Mouse (Mus musculus) lung, embryonic 16.5 days (tissue): ENCODE data around the gene Tcte2. TPM values are rescaled to one million over a fixed set of nuclear protein-coding genes. Genes with fewer than 3 reads are reported as not detected.

ENCODE experiments used
- ATAC-seq: fragments of 200-750 bp; cut with Nextera tagmentation; 2 replicates; pipeline ENCODE4 v1.8.0; 2017; ENCODE audit warnings: low read depth, mild to moderate bottlenecking, moderate library complexity
- H3K27ac ChIP-seq: fragments of 300-500 bp; sonication (generic); 2 replicates; pipeline ENCODE4 v1.5.1; 2014; ENCODE audit warnings: mild to moderate bottlenecking, control low read depth, low read length
- H3K27me3 ChIP-seq: fragments of 300-500 bp; sonication (generic); 2 replicates; pipeline ENCODE4 v1.6.1; 2014; ENCODE audit warnings: low read depth, low read length, mixed read lengths; ENCODE audit not compliant: control insufficient read depth, insufficient read depth
- H3K36me3 ChIP-seq: fragments of 300-500 bp; sonication (generic); 2 replicates; pipeline ENCODE4 v1.6.1; 2014; ENCODE audit warnings: low read length; ENCODE audit not compliant: control insufficient read depth, insufficient read depth
- H3K4me1 ChIP-seq: fragments of 300-500 bp; sonication (generic); replicated peaks from 2 replicates; pipeline ENCODE4 v1.6.1; 2014; ENCODE audit warnings: low read length, mixed read lengths; ENCODE audit not compliant: control insufficient read depth, insufficient read depth
- H3K4me2 ChIP-seq: fragments of 300-500 bp; sonication (generic); 2 replicates; pipeline ENCODE4 v1.6.1; 2014; ENCODE audit warnings: low read depth, low read length, control low read depth
- H3K4me3 ChIP-seq: fragments of 300-500 bp; sonication (generic); 2 replicates; pipeline ENCODE4 v1.5.1; 2014; ENCODE audit warnings: mild to moderate bottlenecking, low read length, control low read depth
- H3K9ac ChIP-seq: fragments of 300-500 bp; sonication (generic); 2 replicates; pipeline ENCODE4 v1.6.1; 2014; ENCODE audit warnings: low read length, control low read depth
- H3K9me3 ChIP-seq: fragments of 300-500 bp; sonication (generic); 2 replicates; pipeline ENCODE4 v1.6.1; 2016; ENCODE audit warnings: low read length; ENCODE audit not compliant: control insufficient read depth
- WGBS: fragments of 180-500 bp; shearing (Covaris S2); extraction: QIAGEN DNeasy Blood & Tissue Kit; methylation state at CpG from one replicate; pipeline ENCODE4 v1.1.7; 2014; 5-methylcytosine and 5-hydroxymethylcytosine counted together
- polyA plus RNA-seq: library from polyadenylated mRNA; unstranded; fragments of >200 nt; fragmentation: Nextera tagmentation; extraction: Ambion mirVana; gene quantifications from 2 replicates; pipeline ENCODE4 v1.2.1, GENCODE M21; 2015

The Tcte2 gene
- polyA plus RNA-seq, 1 experiment from 2014 or later, result 4.8 TPM

GRCm38 (mm10) chr17:13742334-13742733 lies 19.3 kb downstream of the Tcte2 start:
- no peak for ATAC-seq
- Histone ChIP-seq H3K4me1 (peaks cover 56% of the 10 kb centered on the region), H3K36me3 (no peaks in the 10 kb centered on the region), H3K9me3 (no peaks in the 10 kb centered on the region), H3K4me3 (no peak overlapping the region), H3K27me3 (no peaks in the 10 kb centered on the region), H3K27ac (peak overlapping the region; percentile 42), H3K9ac (no peak overlapping the region), H3K4me2 (no peak overlapping the region)
- 17% methylated on average over 2 of the region's 2 CpGs for WGBS

DNA sequence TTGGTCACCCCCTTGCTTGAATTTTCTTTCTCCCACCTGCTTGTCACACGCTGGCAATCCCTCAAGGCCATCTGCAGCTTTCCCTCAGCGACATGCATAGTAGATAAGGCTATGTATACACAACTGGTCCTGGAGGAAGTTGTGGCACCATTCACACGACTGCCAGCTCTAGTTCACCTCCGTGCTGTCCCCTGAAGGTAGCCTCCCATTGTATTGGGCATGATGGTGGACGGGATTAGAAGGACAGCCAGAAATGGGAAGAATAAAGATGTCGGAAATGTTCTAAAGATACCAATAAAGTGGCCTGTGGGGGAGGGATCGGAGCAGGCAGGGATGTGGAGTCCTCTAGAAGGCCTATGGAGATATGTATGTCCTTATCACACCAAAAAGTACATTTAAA lies 20.0 kb downstream of the Tcte2 start:
- H3K4me3 ChIP-seq, result no peak overlapping the region
- H3K27me3 ChIP-seq, result no peaks in the 10 kb centered on the region
- peak overlapping the region; percentile 42; the same call in 1 of the 2 replicates for H3K27ac ChIP-seq
- ATAC-seq, result no peak
- H3K4me2 ChIP-seq, result no peak overlapping the region
- H3K4me1 ChIP-seq, result peaks cover 56% of the 10 kb centered on the region
- 47% methylated on average over 7 of the region's 7 CpGs for WGBS
- no peaks in the 10 kb centered on the region for H3K9me3 ChIP-seq
- no peak overlapping the region for H3K9ac ChIP-seq
- no peaks in the 10 kb centered on the region for H3K36me3 ChIP-seq

- 24% methylated on average over 2 of the region's 2 CpGs for WGBS
- no peaks in the 10 kb centered on the region for H3K9me3 ChIP-seq
- H3K4me3 ChIP-seq, result no peak overlapping the region
- H3K4me2 ChIP-seq, result no peak overlapping the region
- H3K9ac ChIP-seq, result no peak overlapping the region
- H3K4me1 ChIP-seq, result peaks cover 64% of the 10 kb centered on the region
- ATAC-seq, result no peak
- H3K27me3 ChIP-seq, result no peaks in the 10 kb centered on the region
- H3K27ac ChIP-seq, result peak overlapping the region; percentile 13
- H3K36me3 ChIP-seq, result no peaks in the 10 kb centered on the region
Measured at GRCm38 (mm10) chr17:13740796-13741195, 20.8 kb downstream of the Tcte2 start.

GRCm38 (mm10) chr17:13739981-13740380 lies 21.6 kb downstream of the Tcte2 start:
- ATAC-seq, result no peak
- peak overlapping the region; percentile 15; the same call in 1 of the 2 replicates for H3K27ac ChIP-seq
- H3K4me1 ChIP-seq, result peaks cover 58% of the 10 kb centered on the region
- no peaks in the 10 kb centered on the region for H3K27me3 ChIP-seq
- no peak overlapping the region for H3K4me2 ChIP-seq
- WGBS, result 54% methylated on average over 5 of the region's 5 CpGs
- H3K9ac ChIP-seq, result no peak overlapping the region
- H3K9me3 ChIP-seq, result no peaks in the 10 kb centered on the region
- no peaks in the 10 kb centered on the region for H3K36me3 ChIP-seq
- H3K4me3 ChIP-seq, result no peak overlapping the region

GRCm38 (mm10) chr17:13738916-13739315 lies 22.7 kb downstream of the Tcte2 start:
- no peak overlapping the region for H3K4me3 ChIP-seq
- H3K4me1 ChIP-seq, result peaks cover 50% of the 10 kb centered on the region
- 93% methylated on average over 2 of the region's 2 CpGs for WGBS
- H3K9me3 ChIP-seq, result no peaks in the 10 kb centered on the region
- H3K27ac ChIP-seq, result no peak overlapping the region
- H3K4me2 ChIP-seq, result no peak overlapping the region
- H3K36me3 ChIP-seq, result no peaks in the 10 kb centered on the region
- no peak overlapping the region for H3K9ac ChIP-seq
- no peak for ATAC-seq
- no peaks in the 10 kb centered on the region for H3K27me3 ChIP-seq

DNA sequence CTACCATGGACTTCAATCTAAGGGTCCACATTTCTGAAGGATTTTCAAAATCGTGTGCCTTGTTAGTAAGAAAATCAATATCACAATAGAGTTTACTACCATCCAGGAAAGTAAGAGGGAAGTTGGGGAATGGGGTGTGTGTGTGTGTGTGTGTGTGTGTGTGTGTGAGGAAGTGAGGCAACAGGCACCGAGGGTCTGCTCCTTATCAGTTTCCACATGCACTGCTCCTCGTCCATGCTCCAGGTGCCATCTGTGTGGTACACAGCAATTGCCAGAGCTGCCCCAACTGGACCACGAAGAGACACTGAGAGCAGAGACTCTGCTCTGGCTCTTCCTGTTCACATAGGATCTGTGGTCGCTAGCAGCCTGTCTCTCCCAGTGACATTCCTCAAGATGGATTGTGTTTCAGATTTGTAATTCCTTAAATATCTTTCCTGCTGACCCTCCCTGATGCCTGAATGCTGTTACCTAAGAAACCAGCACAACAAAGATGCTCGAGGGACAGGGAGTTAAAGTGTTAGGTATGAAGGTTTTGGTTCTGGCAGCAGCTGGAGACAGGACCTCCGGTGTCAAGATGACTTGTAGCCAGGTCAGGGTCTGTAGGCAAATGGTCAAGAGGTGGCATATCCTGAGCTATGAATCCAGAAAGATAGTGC lies 23.4 kb downstream of the Tcte2 start:
- 35% methylated on average over 7 of the region's 7 CpGs for WGBS
- no peak overlapping the region for H3K4me3 ChIP-seq
- H3K36me3 ChIP-seq, result no peaks in the 10 kb centered on the region
- no peaks in the 10 kb centered on the region for H3K27me3 ChIP-seq
- H3K9me3 ChIP-seq, result no peaks in the 10 kb centered on the region
- H3K4me1 ChIP-seq, result peaks cover 45% of the 10 kb centered on the region
- no peak overlapping the region for H3K9ac ChIP-seq
- H3K4me2 ChIP-seq, result no peak overlapping the region
- H3K27ac ChIP-seq, result peak overlapping the region; percentile 51
- no peak for ATAC-seq

DNA sequence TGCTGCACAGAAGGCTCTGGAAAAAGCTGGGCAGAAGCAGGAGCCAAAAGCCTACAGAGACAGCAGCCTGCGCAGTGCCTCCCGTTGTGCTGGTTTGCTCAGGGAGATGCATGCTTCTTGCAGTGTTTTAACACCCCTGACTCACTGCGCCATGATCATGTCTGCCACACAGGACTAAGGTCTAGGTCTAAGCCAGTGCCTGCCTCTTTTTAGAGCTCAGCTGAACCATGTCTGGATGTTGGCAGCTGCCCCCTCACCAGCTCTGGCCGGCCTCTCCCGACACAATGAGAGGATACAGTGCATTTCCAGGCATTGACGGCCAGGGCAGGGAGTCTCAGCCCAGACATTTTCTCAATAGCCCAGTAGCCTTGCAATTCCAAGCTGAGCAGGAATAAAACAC lies 24.3 kb downstream of the Tcte2 start:
- peak; percentile 28 for ATAC-seq
- Histone ChIP-seq H3K4me2 (no peak overlapping the region), H3K4me3 (no peak overlapping the region), H3K9me3 (no peaks in the 10 kb centered on the region), H3K27me3 (no peaks in the 10 kb centered on the region), H3K27ac (peak overlapping the region; percentile 51), H3K4me1 (peaks cover 43% of the 10 kb centered on the region), H3K9ac (no peak overlapping the region), H3K36me3 (no peaks in the 10 kb centered on the region)
- 60% methylated on average over 6 of the region's 6 CpGs for WGBS

- no peak overlapping the region for H3K9ac ChIP-seq
- H3K9me3 ChIP-seq, result no peaks in the 10 kb centered on the region
- ATAC-seq, result peak; percentile 21; the same call in 1 of the 2 replicates
- H3K4me2 ChIP-seq, result no peak overlapping the region
- H3K27me3 ChIP-seq, result no peaks in the 10 kb centered on the region
- no peak overlapping the region for H3K4me3 ChIP-seq
- no peaks in the 10 kb centered on the region for H3K36me3 ChIP-seq
- H3K27ac ChIP-seq, result peak overlapping the region; percentile 68
- peaks cover 37% of the 10 kb centered on the region for H3K4me1 ChIP-seq
- WGBS, result 31% methylated on average over 8 of the region's 8 CpGs
Measured at GRCm38 (mm10) chr17:13735803-13736282, 25.8 kb downstream of the Tcte2 start.

- Histone ChIP-seq H3K27ac (peak overlapping the region; percentile 71), H3K27me3 (no peaks in the 10 kb centered on the region), H3K36me3 (no peaks in the 10 kb centered on the region), H3K9ac (no peak overlapping the region), H3K9me3 (no peaks in the 10 kb centered on the region), H3K4me3 (no peak overlapping the region), H3K4me2 (no peak overlapping the region), H3K4me1 (peaks cover 32% of the 10 kb centered on the region)
- peak; percentile 82 for ATAC-seq
- 56% methylated on average over 5 of the region's 5 CpGs for WGBS
Measured at GRCm38 (mm10) chr17:13735057-13735456, 26.6 kb downstream of the Tcte2 start.
